Mouse (Mus musculus) right cerebral cortex, postnatal 10 days (tissue): ENCODE results near the gene 9530077C05Rik.
"Not testable (repeated sequence)": the region's sequence is repeated elsewhere in the genome, so short reads cannot be mapped to it uniquely, and the experiment has no call there.

ENCODE experiments used
- DNase-seq, 2 experiments: peaks; one replicate each; pipeline ENCODE4 v3.0.0; 2021; ENCODE audit warnings: low spot score in 2 of 2

Gene 9530077C05Rik

DNA sequence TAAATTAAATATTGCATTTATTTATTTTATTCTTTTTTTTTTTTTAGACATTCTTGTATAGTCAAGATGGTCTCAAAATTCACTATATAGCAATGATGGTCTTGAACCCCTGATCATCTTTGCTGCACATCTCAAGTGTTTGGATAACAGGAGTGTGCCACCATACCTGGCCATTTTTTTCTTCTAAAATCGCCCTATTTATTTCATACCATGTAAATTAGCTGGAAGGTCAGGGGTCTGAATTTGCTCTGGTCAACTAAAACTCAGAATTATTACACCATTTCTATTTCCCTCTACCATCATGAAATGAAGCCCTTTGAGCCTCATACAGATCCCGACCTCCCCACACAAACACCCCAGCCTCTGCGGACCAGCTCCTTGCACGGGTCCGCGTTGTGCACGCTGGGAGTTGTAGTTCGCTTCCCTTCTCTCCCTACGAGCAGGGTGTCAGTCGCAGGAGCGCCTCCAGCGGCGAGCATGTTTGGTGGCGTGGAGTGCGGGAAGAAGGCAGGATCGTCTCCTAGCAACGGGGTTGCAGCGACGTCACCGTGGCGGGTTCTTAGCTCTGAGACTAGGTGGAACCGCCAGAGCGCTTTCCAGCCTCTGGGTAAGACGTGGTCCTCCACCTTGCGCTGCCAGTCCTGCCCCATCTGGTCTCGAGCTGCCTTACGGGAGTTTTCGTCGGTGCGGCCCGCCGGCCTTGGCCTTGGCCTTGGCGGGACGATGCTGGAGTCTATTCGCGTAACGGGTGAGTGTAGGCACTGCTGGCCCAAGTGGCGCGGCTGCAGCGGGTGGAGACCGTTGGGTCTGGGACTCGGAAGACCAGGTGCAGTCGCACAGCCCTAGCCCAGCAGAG lies at the start of gene 9530077C05Rik:
TSS of gene 9530077C05Rik (plus strand) at position 512 of the 856 bp plus-strand sequence.
- peak; percentile 99 for DNase-seq

DNA sequence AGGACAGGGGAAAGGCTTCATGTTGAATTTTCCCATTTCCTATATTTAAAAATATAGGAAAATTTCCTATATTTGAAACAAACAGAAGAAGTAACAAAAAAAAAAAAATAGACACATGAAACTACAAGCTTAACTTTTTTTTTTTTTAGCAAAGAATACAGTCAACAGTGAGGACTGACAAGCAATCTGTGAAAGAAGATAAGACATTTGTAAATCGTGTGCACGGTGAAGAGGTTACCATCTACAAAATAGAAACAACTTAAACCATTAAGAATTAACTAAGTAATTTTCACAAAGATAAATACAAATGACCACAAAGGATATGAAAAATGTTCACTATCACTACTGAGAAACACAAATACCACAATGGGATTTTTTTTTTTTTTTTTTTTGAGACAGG lies 45.1 kb upstream of the 9530077C05Rik start:
- no peak for DNase-seq

DNA sequence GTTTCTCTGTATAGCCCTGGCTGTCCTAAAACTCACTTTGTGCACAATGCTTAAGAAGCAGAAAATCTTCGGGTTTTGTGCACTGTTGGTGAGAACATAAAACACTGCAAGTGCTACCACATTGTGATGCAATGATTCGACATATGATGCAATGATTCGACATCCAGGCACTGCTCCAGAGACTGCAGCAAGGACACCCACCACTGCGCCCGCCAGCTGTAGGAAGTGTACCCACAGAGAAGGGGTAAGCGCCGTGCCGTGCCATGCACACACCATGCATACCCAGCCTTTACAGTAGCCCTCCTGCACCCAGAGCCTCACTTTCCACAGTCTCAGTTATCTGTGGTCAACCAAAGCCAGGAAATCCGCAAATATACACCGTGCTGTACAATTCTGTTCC lies 44.7 kb upstream of the 9530077C05Rik start:
- DNase-seq = no peak

DNA sequence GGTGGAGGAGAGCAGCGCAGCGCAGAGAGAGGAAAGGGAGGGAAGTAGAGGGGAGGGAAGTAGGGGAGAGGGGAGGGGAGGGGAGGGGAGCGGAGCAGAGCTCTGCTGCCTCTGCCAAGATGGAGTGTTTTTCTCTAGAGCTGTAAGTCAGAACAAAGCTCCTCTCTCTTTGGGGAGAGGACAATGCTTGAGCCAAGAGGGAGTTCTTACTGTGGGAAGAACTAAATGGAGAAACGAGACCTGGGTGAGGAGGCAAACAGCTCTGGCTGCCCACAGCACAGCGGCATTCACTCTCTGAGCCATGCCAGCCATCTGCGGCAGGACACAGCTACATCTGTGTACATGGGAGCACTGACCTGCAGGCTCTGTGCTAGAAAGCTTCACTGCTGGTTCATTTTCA lies 43.3 kb upstream of the 9530077C05Rik start:
- DNase-seq = no peak

DNA sequence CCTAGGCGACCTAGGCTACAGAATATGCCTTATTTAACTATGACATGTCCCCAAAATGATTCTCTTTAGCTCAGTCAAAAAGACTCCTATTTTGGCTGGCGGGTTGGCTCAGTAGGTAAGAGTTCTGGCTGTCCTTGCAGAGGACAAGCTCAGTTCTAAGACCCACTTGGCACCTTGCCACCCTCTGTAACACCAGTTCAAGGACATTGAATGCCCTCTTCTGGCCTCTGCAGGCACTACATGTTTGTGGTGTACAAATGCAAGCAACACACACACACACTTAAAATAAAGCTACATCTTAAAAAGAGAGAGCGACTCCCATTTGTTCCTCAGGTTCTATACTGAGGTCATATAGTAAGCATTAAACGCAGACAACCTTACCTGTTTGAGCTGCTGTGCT lies 38.6 kb upstream of the 9530077C05Rik start:
- DNase-seq = no peak

DNA sequence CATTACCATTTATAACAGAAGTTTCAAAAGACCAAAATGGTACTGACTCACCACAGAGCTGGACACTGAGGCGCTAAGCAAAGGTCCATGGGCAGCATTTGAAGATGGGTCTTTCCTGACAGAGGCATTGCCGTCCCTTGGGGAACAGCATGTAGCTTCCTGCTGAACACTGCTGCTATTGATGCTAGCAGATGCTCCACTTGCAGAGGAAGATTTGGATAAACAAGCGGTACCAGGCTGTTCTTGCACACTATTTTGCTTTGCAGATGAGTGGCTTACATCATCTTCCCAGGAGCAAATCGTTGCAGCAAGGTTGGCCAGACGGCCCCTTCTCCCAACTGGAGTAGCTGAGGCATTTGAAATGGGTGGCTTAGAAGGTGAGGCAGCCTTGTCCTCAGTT lies 35.2 kb upstream of the 9530077C05Rik start:
- DNase-seq = peak; percentile 30 to 33

DNA sequence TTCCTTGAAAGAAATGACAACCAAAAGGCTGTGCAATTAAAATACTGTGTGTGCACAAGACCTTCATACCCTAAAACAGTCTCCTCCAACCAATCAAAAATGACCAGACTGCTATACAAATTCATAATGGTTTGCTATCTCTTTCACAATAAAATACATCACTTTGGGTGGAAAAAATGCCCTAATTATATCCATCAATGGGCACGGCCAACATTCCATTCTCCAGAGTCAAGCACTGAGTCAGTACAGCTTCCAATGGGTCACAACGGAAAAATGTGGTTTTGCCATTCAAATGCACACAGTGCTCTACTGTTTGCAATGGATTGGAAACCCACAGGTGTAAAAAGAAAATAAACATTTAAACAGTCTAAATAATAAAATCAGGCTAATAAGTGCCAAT lies 25.4 kb upstream of the 9530077C05Rik start:
- DNase-seq = no peak

DNA sequence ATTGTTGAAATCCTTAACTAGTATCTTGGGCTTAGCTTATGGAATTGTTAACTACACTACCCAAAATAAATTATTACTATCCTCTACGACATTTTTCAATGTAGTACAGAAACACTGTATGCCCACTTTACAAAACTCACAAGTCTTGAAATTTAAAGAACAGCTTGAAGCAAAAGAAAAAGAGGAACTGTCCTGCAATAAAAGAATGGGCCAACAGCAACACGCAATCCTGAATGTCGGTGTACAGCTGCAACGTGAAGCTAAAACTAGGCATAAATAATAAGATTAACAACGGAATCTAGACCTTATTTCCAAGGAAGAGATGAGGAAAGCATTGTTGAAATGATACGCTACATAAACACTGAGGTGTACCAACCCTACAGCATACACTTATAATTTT lies 23.4 kb upstream of the 9530077C05Rik start:
- DNase-seq = no peak

DNA sequence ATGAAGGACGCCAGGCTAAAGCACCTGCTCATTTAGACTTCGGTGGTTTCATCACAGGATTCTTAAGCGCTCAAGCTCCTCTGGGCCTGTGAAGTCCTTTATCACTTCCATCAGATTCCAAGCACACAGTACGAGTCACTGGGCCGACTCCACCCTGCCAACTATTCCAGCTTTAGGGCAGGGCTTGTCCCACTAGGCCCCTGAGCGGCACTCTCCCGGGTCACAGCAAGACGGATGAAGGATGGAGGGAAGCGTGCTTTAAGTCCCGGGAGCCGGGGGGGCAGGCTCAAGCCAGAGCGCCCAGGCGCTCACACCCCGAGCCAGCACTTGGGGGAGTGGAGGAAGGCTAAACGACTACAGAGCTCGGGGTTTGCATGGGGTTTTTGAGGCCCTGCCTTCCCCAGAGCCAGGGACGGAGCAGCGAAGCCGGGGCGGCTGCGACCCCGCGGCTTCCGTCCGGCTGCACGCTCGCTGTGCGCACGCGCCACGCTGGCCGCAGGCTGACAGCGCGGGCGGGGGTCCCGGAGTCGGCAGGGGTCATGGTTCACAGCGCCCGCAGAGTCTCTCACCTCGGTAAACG lies 22.8 kb upstream of the 9530077C05Rik start:
- DNase-seq = peak in 1 of 2 experiments; percentile 31

DNA sequence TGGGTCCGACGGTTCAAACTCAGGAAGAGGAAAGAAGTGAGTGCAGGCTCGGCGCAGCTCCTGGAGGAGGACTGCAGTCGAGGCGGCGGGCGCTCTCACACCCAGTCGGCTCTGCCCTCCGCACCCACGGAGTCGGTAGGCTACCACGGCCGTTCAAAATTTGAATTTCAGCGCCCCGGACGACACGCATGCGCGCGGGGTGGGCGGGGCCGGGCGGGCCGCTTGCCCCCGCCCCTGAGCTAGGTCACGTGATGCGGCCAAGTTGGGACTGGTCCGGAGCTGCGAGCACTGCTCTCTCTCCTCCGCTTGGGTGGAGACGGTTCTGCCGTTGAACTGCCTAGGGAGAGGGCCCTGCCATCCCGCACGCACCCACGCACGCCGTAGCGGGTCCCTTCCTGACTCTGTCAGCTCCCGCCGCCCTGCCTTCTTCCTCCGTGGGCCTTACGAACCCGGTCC lies 22.3 kb upstream of the 9530077C05Rik start, which contains the start of gene Anln:
TSS of gene Anln (minus strand) at position 168 of the 456 bp plus-strand sequence.
- DNase-seq = peak; percentile 92 to 93

DNA sequence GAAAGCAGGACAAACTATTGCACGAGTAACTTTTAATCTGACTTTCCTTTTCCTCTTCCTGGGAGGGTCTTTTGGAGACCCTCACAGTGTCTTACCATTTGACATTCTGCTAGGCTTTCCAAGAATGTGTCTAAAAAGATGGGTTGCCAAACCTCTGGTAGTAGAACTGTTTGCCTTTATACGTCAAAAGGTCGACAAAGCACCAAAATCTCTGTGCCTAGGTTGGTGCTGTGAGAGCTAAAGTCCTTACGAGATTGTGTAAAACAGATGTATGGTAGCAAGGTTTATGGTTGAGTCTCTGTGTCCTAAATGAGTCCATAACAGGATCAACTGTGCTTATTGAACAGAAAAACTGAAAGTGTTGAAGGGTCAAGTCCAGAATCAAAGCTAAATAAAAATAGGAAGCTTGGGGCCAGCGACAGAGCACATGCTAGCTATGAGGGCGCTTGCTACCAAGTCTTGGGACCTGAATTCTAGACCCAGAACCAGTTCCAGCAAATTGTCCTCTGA lies 21.5 kb upstream of the 9530077C05Rik start:
- no peak for DNase-seq

DNA sequence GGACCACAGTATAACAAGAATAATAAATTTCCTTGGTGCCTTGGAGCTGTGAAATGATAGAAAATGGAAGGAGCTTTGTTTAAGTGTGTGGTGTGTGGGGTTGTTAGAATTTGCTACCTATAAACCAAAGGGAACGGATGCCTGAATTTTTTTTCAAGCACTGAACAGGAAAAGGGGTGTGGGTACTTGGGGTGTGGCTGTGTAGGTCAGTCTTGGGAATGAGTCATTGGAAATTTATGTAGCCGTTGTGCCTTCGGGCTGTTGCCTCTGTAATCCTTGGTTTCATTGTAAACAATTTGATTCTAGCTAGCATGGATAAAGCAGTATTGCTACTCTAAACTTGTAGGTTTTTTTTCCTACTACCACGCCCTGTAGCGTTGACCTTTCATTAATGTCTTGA lies 20.9 kb upstream of the 9530077C05Rik start:
- no peak for DNase-seq

DNA sequence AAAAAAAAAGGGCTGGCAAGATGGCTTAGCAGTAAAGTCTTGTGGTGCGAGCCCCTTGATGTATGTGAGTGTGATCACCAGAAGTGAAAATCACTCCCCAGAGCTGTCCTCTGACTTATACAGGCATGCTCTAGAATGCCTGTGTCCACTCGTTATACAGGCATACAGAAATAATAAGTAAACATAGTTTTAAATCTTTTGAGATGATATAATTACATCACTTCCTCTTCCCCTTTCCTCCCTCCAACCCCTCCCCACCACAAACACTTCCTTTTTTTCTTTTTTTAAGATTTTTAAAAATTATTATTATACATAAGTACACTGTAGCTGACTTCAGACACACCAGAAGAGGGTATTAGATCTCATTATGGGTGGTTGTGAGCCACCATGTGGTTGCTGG lies 16.6 kb upstream of the 9530077C05Rik start:
- no peak for DNase-seq

DNA sequence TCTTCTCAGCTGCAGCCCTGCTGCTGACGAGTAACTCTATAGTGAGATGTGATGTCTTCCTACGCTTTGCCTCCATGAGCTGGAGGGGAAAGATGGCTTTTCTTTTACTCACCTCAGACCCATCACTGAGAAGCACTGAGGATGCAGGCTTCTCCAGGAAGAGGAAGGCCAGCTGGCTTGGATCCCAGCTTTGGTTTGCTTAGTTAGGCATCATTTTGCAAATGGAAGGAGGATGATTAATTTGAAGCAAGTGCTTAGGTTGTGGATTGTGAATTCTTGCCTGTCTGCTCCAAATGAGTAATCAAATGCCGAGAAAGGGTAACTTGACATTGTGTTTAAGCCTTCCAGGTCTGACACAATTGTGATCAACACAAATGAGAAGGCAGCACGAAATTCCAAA lies 12.3 kb upstream of the 9530077C05Rik start:
- no peak for DNase-seq

DNA sequence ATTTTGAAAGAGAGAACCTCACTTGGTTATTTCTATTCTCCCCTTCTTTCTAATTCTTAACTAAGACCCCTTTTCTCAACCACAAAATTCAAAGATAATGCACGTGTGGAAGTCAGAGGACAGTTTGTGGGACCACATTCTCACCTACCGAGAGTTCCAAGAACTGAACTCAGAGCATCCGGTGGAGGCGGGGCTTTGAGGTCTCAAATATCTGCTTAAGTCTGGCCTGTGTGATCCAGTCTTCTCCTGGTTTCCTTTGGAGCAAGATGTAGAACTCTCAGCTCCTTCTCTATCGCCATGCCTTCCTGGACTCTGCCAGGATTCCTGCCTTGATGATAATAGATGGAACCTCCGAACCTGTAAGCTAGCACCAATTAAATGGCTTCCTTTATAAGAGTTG lies 9.3 kb upstream of the 9530077C05Rik start:
- DNase-seq = no peak

DNA sequence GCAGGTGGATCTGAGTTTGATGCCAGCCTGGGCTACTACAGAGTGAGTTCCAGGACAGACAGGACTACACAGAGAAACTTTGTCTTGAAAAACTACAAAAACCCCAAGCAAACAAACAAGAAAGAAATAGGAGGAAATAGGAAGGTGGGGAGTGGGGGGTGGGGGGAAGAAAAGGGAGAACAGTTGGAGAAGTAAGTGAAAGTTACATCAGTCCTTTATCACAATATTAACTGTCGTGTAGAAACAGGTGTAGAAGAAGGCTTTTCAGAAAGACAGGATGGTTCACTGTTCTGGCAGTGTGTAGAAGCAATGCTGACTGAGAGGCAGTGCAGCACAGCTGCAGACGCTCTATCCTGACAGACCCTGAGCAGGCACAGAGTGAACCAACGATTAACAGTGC lies 8.3 kb upstream of the 9530077C05Rik start:
- DNase-seq = no peak

DNA sequence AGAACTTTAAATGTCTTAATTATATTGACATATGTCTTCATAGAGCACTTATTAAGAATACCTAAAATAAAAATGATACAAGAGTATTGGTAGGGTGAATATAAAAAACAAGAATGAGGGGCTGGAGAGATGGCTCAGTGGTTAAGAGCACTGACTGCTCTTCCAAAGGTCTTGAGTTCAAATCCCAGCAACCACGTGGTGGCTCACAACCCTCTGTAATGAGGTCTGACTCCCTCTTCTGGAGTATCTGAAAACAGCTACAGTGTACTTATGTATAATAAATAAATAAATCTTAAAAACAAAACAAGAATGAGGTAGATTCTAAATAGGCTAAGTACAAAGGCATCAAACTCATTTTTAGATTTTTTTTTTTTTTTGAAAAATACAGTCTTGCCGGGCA lies 7.8 kb upstream of the 9530077C05Rik start:
- not testable (repeated sequence) for DNase-seq

DNA sequence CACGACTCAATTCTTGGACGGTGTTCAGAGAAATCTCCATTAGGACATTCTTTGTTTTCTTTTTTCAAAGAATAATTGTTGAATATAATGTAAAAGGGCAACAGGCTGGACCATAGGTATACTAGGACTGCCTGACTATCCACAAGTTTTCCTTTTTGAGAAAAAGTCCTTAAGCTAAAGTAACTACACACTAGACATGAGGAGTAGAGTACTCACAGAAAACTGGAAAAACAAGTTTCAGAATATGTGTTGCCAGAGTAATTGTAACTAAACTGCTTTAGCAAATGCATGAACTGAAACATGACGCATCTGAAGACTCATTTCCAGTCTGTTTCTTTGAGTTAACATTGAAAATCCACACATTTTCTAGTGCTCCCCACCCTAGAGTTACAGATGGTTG lies 5.9 kb upstream of the 9530077C05Rik start:
- no peak for DNase-seq

DNA sequence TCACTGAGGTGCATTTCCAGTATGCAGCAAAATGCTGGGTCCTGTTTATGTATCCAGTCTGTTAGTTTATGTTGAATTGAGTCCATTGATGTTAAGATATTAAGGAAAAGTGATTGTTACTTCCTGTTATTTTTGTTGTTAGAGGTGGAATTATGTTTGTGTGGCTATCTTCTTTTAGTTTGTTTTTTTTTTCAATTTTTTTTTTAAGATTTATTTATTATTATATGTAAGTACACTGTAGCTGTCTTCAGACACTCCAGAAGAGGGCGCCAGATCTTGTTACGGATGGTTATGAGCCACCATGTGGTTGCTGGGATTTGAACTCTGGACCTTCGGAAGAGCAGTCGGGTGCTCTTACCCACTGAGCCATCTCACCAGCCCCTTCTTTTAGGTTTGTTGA lies 3.7 kb upstream of the 9530077C05Rik start:
- not testable (repeated sequence) for DNase-seq

DNA sequence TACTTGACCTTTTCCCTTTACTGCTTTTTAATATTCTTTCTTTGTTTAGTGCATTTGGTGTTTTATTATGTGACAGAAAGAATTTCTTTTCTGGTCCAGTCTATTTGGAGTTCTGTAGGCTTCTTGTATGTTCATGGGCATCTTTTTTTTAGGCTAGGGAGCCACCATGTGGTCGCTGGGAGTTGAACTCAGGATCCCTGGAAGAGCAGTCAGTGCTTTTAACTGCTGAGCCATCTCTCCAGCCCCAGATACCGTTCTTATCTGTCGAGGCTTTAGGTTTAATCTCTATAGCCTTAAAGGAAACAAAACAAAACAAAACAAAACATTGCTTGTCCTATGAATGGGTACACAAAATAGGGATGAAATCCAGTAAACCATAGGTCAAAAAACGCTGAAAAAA lies 3.0 kb upstream of the 9530077C05Rik start:
- DNase-seq = peak in 1 of 2 experiments; percentile 47

DNA sequence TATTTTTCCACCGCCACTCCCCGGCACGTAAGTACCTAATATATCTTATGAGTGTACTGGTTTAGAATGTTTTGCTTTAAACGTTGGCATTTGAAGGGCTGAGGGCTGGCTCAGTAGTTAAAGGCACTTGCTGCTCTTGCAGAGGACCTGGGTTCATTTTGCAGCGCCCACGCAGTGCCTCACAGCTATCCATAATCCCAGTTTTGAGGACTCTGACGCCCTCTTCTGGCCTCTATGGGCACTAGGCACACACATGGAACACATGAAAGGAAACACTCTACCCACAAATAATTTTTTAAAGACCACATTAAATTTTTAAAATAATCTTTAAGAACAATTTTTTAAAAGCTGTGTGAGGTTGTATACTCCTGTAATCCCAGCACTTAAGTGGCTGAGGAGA lies 1.8 kb upstream of the 9530077C05Rik start:
- DNase-seq = no peak

DNA sequence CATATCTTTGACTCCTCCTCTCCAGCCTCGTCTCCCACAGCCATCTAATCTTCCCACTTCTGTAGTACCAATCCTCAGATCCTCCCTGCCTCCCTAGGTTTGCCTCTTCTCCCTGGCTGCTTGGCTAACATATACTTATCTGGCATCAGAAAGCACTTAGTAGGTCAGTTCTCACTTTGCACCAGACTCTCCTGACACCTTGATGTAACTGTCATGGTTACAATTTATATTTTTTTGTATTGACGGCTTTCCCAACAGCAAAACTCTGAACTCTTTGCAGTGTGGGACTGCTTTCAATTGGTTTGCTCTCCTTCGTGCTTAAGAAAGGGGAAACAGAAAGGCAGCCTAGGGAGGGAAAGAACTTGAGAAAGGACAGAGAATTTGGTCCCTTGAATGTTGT lies 4.9 kb downstream of the 9530077C05Rik start:
- DNase-seq = no peak

DNA sequence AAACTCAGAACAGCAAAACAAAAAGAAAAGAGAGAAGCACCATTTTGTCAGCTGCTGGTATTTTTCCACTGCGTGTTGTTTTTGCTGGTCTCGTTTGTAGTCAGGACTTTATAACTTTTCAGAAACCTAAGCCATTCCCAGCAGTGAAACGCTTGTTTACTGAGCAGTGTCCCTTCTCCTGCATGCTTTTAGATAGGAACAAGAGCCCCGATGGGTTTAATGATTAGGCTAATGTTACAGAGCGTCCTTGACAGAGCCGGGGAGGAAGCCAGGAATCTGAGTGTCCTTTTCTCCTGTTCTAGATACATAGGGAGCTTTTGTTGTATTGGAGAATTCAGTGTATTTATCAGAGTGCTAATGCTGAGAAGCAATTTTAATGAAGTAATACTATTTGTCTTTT lies 6.2 kb downstream of the 9530077C05Rik start:
- DNase-seq = no peak
